Mouse (Mus musculus) lung, adult 2 months (tissue): ENCODE data around the gene Egln1.

Experiments used
- CTCF ChIP-seq: fragments of 200-500 bp; IDR thresholded peaks from 2 replicates; pipeline ENCODE4 v1.5.1; 2011; ENCODE audit warnings: mild to moderate bottlenecking, low read length, control low read depth; ENCODE audit not compliant: insufficient read depth
- POLR2A ChIP-seq: fragments of 200-500 bp; IDR thresholded peaks from 2 replicates; pipeline ENCODE4 v1.6.1; 2011; ENCODE audit warnings: low read depth, mild to moderate bottlenecking, control low read depth, low read length, borderline replicate concordance; ENCODE audit errors: extremely low read depth

- no peak for TF ChIP-seq CTCF
- no peak for TF ChIP-seq POLR2A
Measured at GRCm38 (mm10) chr8:124910349-124910748, 38.8 kb downstream of the Egln1 start.
